8 mouse cellular contexts compared by ENCODE assay signal in genomic region chr4:40844251-40844721, GRCm38 (mm10). TPM values are rescaled to one million over a fixed set of nuclear protein-coding genes. Genes with fewer than 3 reads are reported as not detected.
A peak's percentile ranks its signal among the peaks of the same experiment; 100 is the strongest.
DNase-seq lines count a peak whose midpoint lies in the region; ATAC-seq and TF ChIP-seq lines count a peak whose summit lies in the region.

No protein-coding gene starts in this region.

- peak; percentile 70 for DNase-seq in adrenal gland, postnatal 14 days
- DNase-seq in adrenal gland, postnatal 4 days (ENCODE audit: low spot score in 2 of 2), result no peak
- DNase-seq in spleen, adult 2 months (ENCODE audit: low read depth in 1 of 2, low spot score in 2 of 2), result peak in 1 of 2 experiments; percentile 71
- no peak for DNase-seq in spleen, adult 12 weeks (ENCODE audit: low spot score)
- no peak for DNase-seq in cerebellum, postnatal 25 days

- no peak for TF ChIP-seq POLR2A in spleen, adult 2 months (IDR thresholded peaks at IDR 0.05; ENCODE audit: low read depth, low read length)

- no peak for TF ChIP-seq CTCF in spleen, adult 2 months (IDR thresholded peaks at IDR 0.05; ENCODE audit: extremely low read depth, insufficient read depth, insufficient read length, insufficient replicate concordance)

- peak overlapping the region; percentile 25; the same call in 1 of the 2 replicates for H3K9ac ChIP-seq in liver, embryonic 12.5 days
- H3K9ac ChIP-seq in neural tube, embryonic 12.5 days, result 0 out of 2 replicates have a peak overlapping the region, but pooled peaks have one; percentile 17

- H3K4me2 ChIP-seq in liver, embryonic 12.5 days, result peak overlapping the region; percentile 92; the same call in 1 of the 2 replicates
- no peak overlapping the region for H3K4me2 ChIP-seq in neural tube, embryonic 12.5 days (replicated peaks)

- no peaks in the 10 kb centered on the region for H3K9me3 ChIP-seq in liver, embryonic 12.5 days (replicated peaks)
- no peaks in the 10 kb centered on the region for H3K9me3 ChIP-seq in neural tube, embryonic 12.5 days

- H3K27ac ChIP-seq in spleen, adult 2 months (ENCODE audit: insufficient read depth, low read length), result peak overlapping the region; percentile 65
- H3K27ac ChIP-seq in liver, embryonic 12.5 days, result peak overlapping the region; percentile 98
- 0 out of 2 replicates have a peak overlapping the region, but pooled peaks have one; percentile 20 for H3K27ac ChIP-seq in neural tube, embryonic 12.5 days

- no peaks in the 10 kb centered on the region for H3K27me3 ChIP-seq in spleen, adult 2 months (ENCODE audit: control insufficient read depth, insufficient read depth, low read length)
- no peaks in the 10 kb centered on the region for H3K27me3 ChIP-seq in liver, embryonic 12.5 days (replicated peaks)
- H3K27me3 ChIP-seq in neural tube, embryonic 12.5 days (replicated peaks), result no peaks in the 10 kb centered on the region

- H3K4me3 ChIP-seq in spleen, adult 2 months (ENCODE audit: extremely low read depth, insufficient read depth, insufficient read length), result no peak overlapping the region
- H3K4me3 ChIP-seq in liver, embryonic 12.5 days, result no peak overlapping the region
- H3K4me3 ChIP-seq in neural tube, embryonic 12.5 days, result no peak overlapping the region

- WGBS in spleen, adult 2 months, result 6% methylated on average over 5 of the region's 5 CpGs
- WGBS in liver, embryonic 12.5 days (ENCODE audit: insufficient replicate concordance), result 22% methylated on average over 5 of the region's 5 CpGs
- WGBS in neural tube, embryonic 12.5 days, result 18% methylated on average over 5 of the region's 5 CpGs

- peak; percentile 74 to 81 for ATAC-seq in hematopoietic stem cell, adult 5-6 weeks (replicated peaks in 1 of 2; ENCODE audit: insufficient read depth in 1 of 2, low FRiP score in 2 of 2, low TSS enrichment in 1 of 2, low read depth in 1 of 2, poor library complexity in 2 of 2, severe bottlenecking in 2 of 2)
- peak; percentile 27; the same call in 1 of the 2 replicates for ATAC-seq in liver, embryonic 12.5 days
- ATAC-seq in neural tube, embryonic 12.5 days (ENCODE audit: low FRiP score, low read depth), result peak; percentile 61; the same call in 1 of the 2 replicates

- H3K4me1 ChIP-seq in spleen, adult 2 months (ENCODE audit: control insufficient read depth, insufficient read depth, insufficient read length), result peaks cover 51% of the 10 kb centered on the region
- peaks cover 86% of the 10 kb centered on the region for H3K4me1 ChIP-seq in liver, embryonic 12.5 days
- peaks cover 5% of the 10 kb centered on the region; the same call in 1 of the 2 replicates for H3K4me1 ChIP-seq in neural tube, embryonic 12.5 days

- H3K36me3 ChIP-seq in spleen, adult 2 months (ENCODE audit: control insufficient read depth, insufficient read depth, low read length), result no peaks in the 10 kb centered on the region; the same call in 1 of the 2 replicates
- peaks cover 48% of the 10 kb centered on the region for H3K36me3 ChIP-seq in liver, embryonic 12.5 days
- no peaks in the 10 kb centered on the region for H3K36me3 ChIP-seq in neural tube, embryonic 12.5 days

RNA-seq across cellular contexts. Expression of gene B4galt1, which starts 9.5 kb away (rescaled TPM):
- total RNA-seq in adrenal gland, postnatal 14 days (2021), result 69.4 and 70.5 TPM in 2 replicates
- 10 to 100 TPM; 90.1 to 98.1 TPM for total RNA-seq in adrenal gland, postnatal 4 days (2021)
- 24.6 and 37.4 TPM in 2 replicates for polyA plus RNA-seq in spleen, adult 2 months (2012; rRNA removed)
- 28.5 and 36.1 TPM in 2 replicates for total RNA-seq in hematopoietic stem cell, adult 5-6 weeks (2017)
- 39.6 and 40.0 TPM in 2 replicates for polyA plus RNA-seq in liver, embryonic 12.5 days (2016; fragmentation: Nextera tagmentation; extraction: Ambion mirVana)
- 12.8 and 14.1 TPM in 2 replicates for polyA plus RNA-seq in neural tube, embryonic 12.5 days (2016; fragmentation: Nextera tagmentation; extraction: Ambion mirVana)

Comparison
In these comparisons a context has a peak if more than half of its experiments do, and no peak if none do; other contexts are left out.
1. H3K27ac ChIP-seq: peak in every context shown above with its lines; median percentile 98 in liver, embryonic 12.5 days; 65 in spleen, adult 2 months; 20 in neural tube, embryonic 12.5 days.
2. ATAC-seq: peak in every context shown above with its lines; median percentile 78 in hematopoietic stem cell, adult 5-6 weeks; 61 in neural tube, embryonic 12.5 days; 27 in liver, embryonic 12.5 days.